Mouse (Mus musculus): Measurements from ENCODE around the gene Dab2ip. TPM values are rescaled to one million over a fixed set of nuclear protein-coding genes. Genes with fewer than 3 reads are reported as not detected.

The Dab2ip gene
- total and polyA plus RNA-seq, 3 experiments, result 4.0 to 9.9 TPM; not detected in 1

- Histone ChIP-seq H3K27me3 (ENCODE audit: control insufficient read depth in 1 of 2, insufficient read depth in 2 of 2, low read length in 2 of 2) (peaks cover 7 to 12% of the 10 kb centered on the region in 2 experiments), H3K79me2 (ENCODE audit: control insufficient read depth, insufficient read depth, low read length, poor library complexity) (no peaks in the 10 kb centered on the region), H3K9me3 (replicated peaks; ENCODE audit: insufficient read depth, low read length) (no peaks in the 10 kb centered on the region), H3K9ac (ENCODE audit: control insufficient read depth, low read depth, low read length, poor library complexity, severe bottlenecking) (no peak overlapping the region), H3K27ac (ENCODE audit: control insufficient read depth, low read depth, low read length) (no peak overlapping the region), H3K36me3 (ENCODE audit: control insufficient read depth in 1 of 2, insufficient read depth in 2 of 2, low read length in 2 of 2) (no peaks in the 10 kb centered on the region), H3K4me1 (ENCODE audit: control insufficient read depth in 1 of 2, insufficient read depth in 2 of 2, low read length in 2 of 2) (no peaks in the 10 kb centered on the region), H3K4me3 (ENCODE audit: control insufficient read depth in 1 of 2, insufficient read depth in 1 of 2, low read depth in 2 of 2, low read length in 2 of 2) (no peak overlapping the region)
- TF ChIP-seq ETS1 (IDR thresholded peaks at IDR 0.05; ENCODE audit: low read depth, low read length) (no peak), MEF2A (IDR thresholded peaks at IDR 0.05; ENCODE audit: extremely low read depth, insufficient replicate concordance, low read depth, low read length, poor library complexity, severe bottlenecking) (no peak), ZNF384 (IDR thresholded peaks at IDR 0.05; ENCODE audit: low read depth, low read length) (no peak), TCF12 (IDR thresholded peaks at IDR 0.05; ENCODE audit: low read depth, low read length) (no peak), ZKSCAN1 (IDR thresholded peaks at IDR 0.05; ENCODE audit: low read depth, low read length) (no peak), BHLHE40 (IDR thresholded peaks at IDR 0.05; ENCODE audit: borderline replicate concordance, low read depth, low read length) (no peak), MAFK (IDR thresholded peaks at IDR 0.05; ENCODE audit: borderline replicate concordance, low read depth, low read length) (no peak), UBTF (IDR thresholded peaks at IDR 0.05; ENCODE audit: borderline replicate concordance, insufficient read depth, low read depth, low read length) (no peak), SMC3 (IDR thresholded peaks at IDR 0.05; ENCODE audit: low read depth, low read length) (no peak), SIN3A (IDR thresholded peaks at IDR 0.05; ENCODE audit: low read length) (no peak), CHD2 (IDR thresholded peaks at IDR 0.05; ENCODE audit: low read length) (no peak), EP300 (IDR thresholded peaks at IDR 0.05; ENCODE audit: low read depth in 1 of 2, low read length in 2 of 2) (no peak), RAD21 (IDR thresholded peaks at IDR 0.05; ENCODE audit: low read depth, low read length) (no peak), CHD1 (IDR thresholded peaks at IDR 0.05; ENCODE audit: low read depth, low read length) (no peak), ZC3H11A (IDR thresholded peaks at IDR 0.05; ENCODE audit: low read depth, low read length) (no peak), TAL1 (IDR thresholded peaks at IDR 0.05; ENCODE audit: low read length) (no peak), ZMIZ1 (IDR thresholded peaks at IDR 0.05; ENCODE audit: low read depth, low read length) (no peak)
- no peak for DNase-seq (ENCODE audit: low read depth, low spot score)
These were observed 115.1 kb downstream of the Dab2ip start for GRCm38 (mm10) chr2:35673181-35673580.

GRCm38 (mm10) chr2:35673986-35674385 is 115.9 kb downstream of the Dab2ip start:
- H3K9me3 ChIP-seq (replicated peaks; ENCODE audit: insufficient read depth, low read length), result no peaks in the 10 kb centered on the region
- H3K27ac ChIP-seq (ENCODE audit: control insufficient read depth, low read depth, low read length), result no peak overlapping the region
- H3K9ac ChIP-seq (ENCODE audit: control insufficient read depth, low read depth, low read length, poor library complexity, severe bottlenecking), result no peak overlapping the region
- H3K27me3 ChIP-seq (ENCODE audit: control insufficient read depth in 1 of 2, insufficient read depth in 2 of 2, low read length in 2 of 2), result peaks cover 3 to 12% of the 10 kb centered on the region in 2 experiments; a peak in 3 of 4 replicates
- no peak for DNase-seq (ENCODE audit: low read depth, low spot score)
- H3K4me1 ChIP-seq (ENCODE audit: control insufficient read depth in 1 of 2, insufficient read depth in 2 of 2, low read length in 2 of 2), result no peaks in the 10 kb centered on the region
- H3K4me3 ChIP-seq (ENCODE audit: control insufficient read depth in 1 of 2, insufficient read depth in 1 of 2, low read depth in 2 of 2, low read length in 2 of 2), result no peak overlapping the region
- no peak for TF ChIP-seq MYB (IDR thresholded peaks at IDR 0.05; ENCODE audit: low read depth, low read length)
- TF ChIP-seq TAL1 (IDR thresholded peaks at IDR 0.05; ENCODE audit: low read length), result no peak
- no peak for TF ChIP-seq NELFE (IDR thresholded peaks at IDR 0.05; ENCODE audit: low read depth, low read length)
- no peak for TF ChIP-seq GATA1 (IDR thresholded peaks at IDR 0.05; ENCODE audit: low read depth, low read length)
- no peak for TF ChIP-seq ETS1 (IDR thresholded peaks at IDR 0.05; ENCODE audit: low read depth, low read length)
- no peak for TF ChIP-seq POLR2AphosphoS2 (IDR thresholded peaks at IDR 0.05; ENCODE audit: low read length)
- TF ChIP-seq ZNF384 (IDR thresholded peaks at IDR 0.05; ENCODE audit: low read depth, low read length), result no peak
- no peak for TF ChIP-seq USF2 (IDR thresholded peaks at IDR 0.05; ENCODE audit: borderline replicate concordance in 1 of 2, insufficient read depth in 1 of 2, low read depth in 1 of 2, low read length in 2 of 2)
- TF ChIP-seq CTCF (IDR thresholded peaks at IDR 0.05 in 2 of 3, conservative IDR thresholded peaks at IDR 0.05 in 1 of 3; ENCODE audit: control insufficient read depth in 1 of 3, insufficient read depth in 1 of 3, low read depth in 2 of 3, low read length in 3 of 3, poor library complexity in 1 of 3, severe bottlenecking in 1 of 3), result no peak
- H3K79me2 ChIP-seq (ENCODE audit: control insufficient read depth, insufficient read depth, low read length, poor library complexity), result no peaks in the 10 kb centered on the region
- H3K36me3 ChIP-seq (ENCODE audit: control insufficient read depth in 1 of 2, insufficient read depth in 2 of 2, low read length in 2 of 2), result no peaks in the 10 kb centered on the region
